Mouse (Mus musculus): Measurements from ENCODE around the gene Rfc4. TPM values are rescaled to one million over a fixed set of nuclear protein-coding genes. Genes with fewer than 3 reads are reported as not detected.

Rfc4 gene
- polyA plus RNA-seq (2014; fragmentation: Nextera tagmentation; extraction: Ambion mirVana): 235 and 245 TPM in 2 replicates

GRCm38 (mm10) chr16:23127673-23128375 is at the start of gene Rfc4:
Rfc4 (minus strand) TSS chr16:23127737.
- H3K9ac ChIP-seq (replicated peaks; ENCODE audit: low read length): peak within 1 kb of the TSS; percentile 94
- DNase-seq (ENCODE audit: low spot score): peak; percentile 94
- no peaks in the 10 kb centered on the region for H3K4me1 ChIP-seq (ENCODE audit: control insufficient read depth, insufficient read depth, low read length)
- peak within 1 kb of the TSS; percentile 87 for H3K27ac ChIP-seq (replicated peaks; ENCODE audit: low read depth, low read length)
- no peaks in the 10 kb centered on the region for H3K9me3 ChIP-seq (replicated peaks; ENCODE audit: control insufficient read depth, low read length)
- H3K4me2 ChIP-seq (ENCODE audit: low read depth, low read length): peak within 1 kb of the TSS; percentile 81
- no peaks in the 10 kb centered on the region; the same call in 1 of the 2 replicates for H3K36me3 ChIP-seq (replicated peaks; ENCODE audit: control insufficient read depth, insufficient read depth, low read depth, low read length)
- ATAC-seq (replicated peaks; ENCODE audit: insufficient number of reproducible peaks, low FRiP score, low TSS enrichment, low read depth): peak; percentile 93
- H3K27me3 ChIP-seq (ENCODE audit: control insufficient read depth, insufficient read depth, low read length): no peaks in the 10 kb centered on the region
- under 1% methylated on average over 51 of the region's 51 CpGs for WGBS
- H3K4me3 ChIP-seq (ENCODE audit: low read depth, low read length): peak within 1 kb of the TSS; percentile 76

GRCm38 (mm10) chr16:23175956-23176355 is 48.4 kb upstream of the Rfc4 start:
- 49% methylated on average over 3 of the region's 3 CpGs for WGBS
- H3K9ac ChIP-seq (replicated peaks; ENCODE audit: low read length): no peak overlapping the region
- DNase-seq (ENCODE audit: low spot score): no peak
- H3K9me3 ChIP-seq (replicated peaks; ENCODE audit: control insufficient read depth, low read length): no peaks in the 10 kb centered on the region
- no peak overlapping the region for H3K27ac ChIP-seq (replicated peaks; ENCODE audit: low read depth, low read length)
- no peaks in the 10 kb centered on the region for H3K4me1 ChIP-seq (ENCODE audit: control insufficient read depth, insufficient read depth, low read length)
- no peaks in the 10 kb centered on the region for H3K36me3 ChIP-seq (replicated peaks; ENCODE audit: control insufficient read depth, insufficient read depth, low read depth, low read length)
- H3K27me3 ChIP-seq (ENCODE audit: control insufficient read depth, insufficient read depth, low read length): no peaks in the 10 kb centered on the region
- ATAC-seq (replicated peaks; ENCODE audit: insufficient number of reproducible peaks, low FRiP score, low TSS enrichment, low read depth): no peak
- H3K4me2 ChIP-seq (ENCODE audit: low read depth, low read length): no peak overlapping the region
- H3K4me3 ChIP-seq (ENCODE audit: low read depth, low read length): no peak overlapping the region

GRCm38 (mm10) chr16:23174855-23175254 is 47.3 kb upstream of the Rfc4 start:
- H3K4me3 ChIP-seq (ENCODE audit: low read depth, low read length): no peak overlapping the region

GRCm38 (mm10) chr16:23173904-23174303 is 46.4 kb upstream of the Rfc4 start:
- H3K27ac ChIP-seq (replicated peaks; ENCODE audit: low read depth, low read length): no peak overlapping the region
- no peaks in the 10 kb centered on the region for H3K27me3 ChIP-seq (ENCODE audit: control insufficient read depth, insufficient read depth, low read length)
- 97% methylated on average over 5 of the region's 5 CpGs for WGBS
- ATAC-seq (replicated peaks; ENCODE audit: insufficient number of reproducible peaks, low FRiP score, low TSS enrichment, low read depth) (no peak), DNase-seq (ENCODE audit: low spot score) (no peak)
- no peaks in the 10 kb centered on the region for H3K9me3 ChIP-seq (replicated peaks; ENCODE audit: control insufficient read depth, low read length)
- H3K36me3 ChIP-seq (replicated peaks; ENCODE audit: control insufficient read depth, insufficient read depth, low read depth, low read length): no peaks in the 10 kb centered on the region
- no peak overlapping the region for H3K4me3 ChIP-seq (ENCODE audit: low read depth, low read length)
- no peak overlapping the region for H3K9ac ChIP-seq (replicated peaks; ENCODE audit: low read length)
- H3K4me1 ChIP-seq (ENCODE audit: control insufficient read depth, insufficient read depth, low read length): no peaks in the 10 kb centered on the region
- H3K4me2 ChIP-seq (ENCODE audit: low read depth, low read length): no peak overlapping the region

More at GRCm38 (mm10) chr16:23174855-23175254, 47.3 kb upstream of the Rfc4 start:
- Histone ChIP-seq H3K9ac (replicated peaks; ENCODE audit: low read length) (no peak overlapping the region), H3K36me3 (replicated peaks; ENCODE audit: control insufficient read depth, insufficient read depth, low read depth, low read length) (no peaks in the 10 kb centered on the region), H3K4me1 (ENCODE audit: control insufficient read depth, insufficient read depth, low read length) (no peaks in the 10 kb centered on the region), H3K27ac (replicated peaks; ENCODE audit: low read depth, low read length) (no peak overlapping the region), H3K9me3 (replicated peaks; ENCODE audit: control insufficient read depth, low read length) (no peaks in the 10 kb centered on the region), H3K27me3 (ENCODE audit: control insufficient read depth, insufficient read depth, low read length) (no peaks in the 10 kb centered on the region), H3K4me2 (ENCODE audit: low read depth, low read length) (no peak overlapping the region)
- ATAC-seq (replicated peaks; ENCODE audit: insufficient number of reproducible peaks, low FRiP score, low TSS enrichment, low read depth) (no peak), DNase-seq (ENCODE audit: low spot score) (no peak)
- WGBS: 91% methylated on average over 5 of the region's 5 CpGs

- no peak overlapping the region for H3K27ac ChIP-seq (replicated peaks; ENCODE audit: low read depth, low read length)
- ATAC-seq (replicated peaks; ENCODE audit: insufficient number of reproducible peaks, low FRiP score, low TSS enrichment, low read depth) (no peak), DNase-seq (ENCODE audit: low spot score) (no peak)
- H3K9ac ChIP-seq (replicated peaks; ENCODE audit: low read length): no peak overlapping the region
- H3K4me3 ChIP-seq (ENCODE audit: low read depth, low read length): no peak overlapping the region
- H3K27me3 ChIP-seq (ENCODE audit: control insufficient read depth, insufficient read depth, low read length): no peaks in the 10 kb centered on the region
- H3K4me1 ChIP-seq (ENCODE audit: control insufficient read depth, insufficient read depth, low read length): no peaks in the 10 kb centered on the region
- no peak overlapping the region for H3K4me2 ChIP-seq (ENCODE audit: low read depth, low read length)
- WGBS: 91% methylated on average over 3 of the region's 3 CpGs
- no peaks in the 10 kb centered on the region for H3K9me3 ChIP-seq (replicated peaks; ENCODE audit: control insufficient read depth, low read length)
- no peaks in the 10 kb centered on the region for H3K36me3 ChIP-seq (replicated peaks; ENCODE audit: control insufficient read depth, insufficient read depth, low read depth, low read length)
Observed at GRCm38 (mm10) chr16:23170813-23171212, 43.3 kb upstream of the Rfc4 start.

GRCm38 (mm10) chr16:23167079-23167478 is 39.5 kb upstream of the Rfc4 start:
- no peaks in the 10 kb centered on the region for H3K27me3 ChIP-seq (ENCODE audit: control insufficient read depth, insufficient read depth, low read length)
- no peak overlapping the region for H3K27ac ChIP-seq (replicated peaks; ENCODE audit: low read depth, low read length)
- no peak overlapping the region for H3K4me3 ChIP-seq (ENCODE audit: low read depth, low read length)
- DNase-seq (ENCODE audit: low spot score) (no peak), ATAC-seq (replicated peaks; ENCODE audit: insufficient number of reproducible peaks, low FRiP score, low TSS enrichment, low read depth) (no peak)
- 75% methylated on average over 5 of the region's 5 CpGs for WGBS
- H3K4me1 ChIP-seq (ENCODE audit: control insufficient read depth, insufficient read depth, low read length): no peaks in the 10 kb centered on the region
- no peaks in the 10 kb centered on the region for H3K9me3 ChIP-seq (replicated peaks; ENCODE audit: control insufficient read depth, low read length)
- H3K4me2 ChIP-seq (ENCODE audit: low read depth, low read length): no peak overlapping the region
- H3K9ac ChIP-seq (replicated peaks; ENCODE audit: low read length): no peak overlapping the region
- H3K36me3 ChIP-seq (replicated peaks; ENCODE audit: control insufficient read depth, insufficient read depth, low read depth, low read length): no peaks in the 10 kb centered on the region

- Histone ChIP-seq H3K27me3 (ENCODE audit: control insufficient read depth, insufficient read depth, low read length) (no peaks in the 10 kb centered on the region), H3K4me3 (ENCODE audit: low read depth, low read length) (no peak overlapping the region), H3K9ac (replicated peaks; ENCODE audit: low read length) (no peak overlapping the region), H3K4me1 (ENCODE audit: control insufficient read depth, insufficient read depth, low read length) (no peaks in the 10 kb centered on the region), H3K4me2 (ENCODE audit: low read depth, low read length) (no peak overlapping the region), H3K9me3 (replicated peaks; ENCODE audit: control insufficient read depth, low read length) (no peaks in the 10 kb centered on the region), H3K36me3 (replicated peaks; ENCODE audit: control insufficient read depth, insufficient read depth, low read depth, low read length) (no peaks in the 10 kb centered on the region), H3K27ac (replicated peaks; ENCODE audit: low read depth, low read length) (no peak overlapping the region)
- ATAC-seq (replicated peaks; ENCODE audit: insufficient number of reproducible peaks, low FRiP score, low TSS enrichment, low read depth) (no peak), DNase-seq (ENCODE audit: low spot score) (no peak)
- WGBS: 92% methylated on average over 1 of the region's 1 CpGs
Observed at GRCm38 (mm10) chr16:23166646-23167045, 39.1 kb upstream of the Rfc4 start.

GRCm38 (mm10) chr16:23165441-23165840 is 37.9 kb upstream of the Rfc4 start:
- 68% methylated on average over 9 of the region's 9 CpGs for WGBS

More at GRCm38 (mm10) chr16:23165441-23165840, 37.9 kb upstream of the Rfc4 start:
- H3K4me1 ChIP-seq (ENCODE audit: control insufficient read depth, insufficient read depth, low read length): no peaks in the 10 kb centered on the region
- ATAC-seq (replicated peaks; ENCODE audit: insufficient number of reproducible peaks, low FRiP score, low TSS enrichment, low read depth) (no peak), DNase-seq (ENCODE audit: low spot score) (peak; percentile 23)
- H3K4me2 ChIP-seq (ENCODE audit: low read depth, low read length): no peak overlapping the region
- no peak overlapping the region for H3K27ac ChIP-seq (replicated peaks; ENCODE audit: low read depth, low read length)
- no peak overlapping the region for H3K4me3 ChIP-seq (ENCODE audit: low read depth, low read length)
- no peak overlapping the region for H3K9ac ChIP-seq (replicated peaks; ENCODE audit: low read length)
- no peaks in the 10 kb centered on the region for H3K27me3 ChIP-seq (ENCODE audit: control insufficient read depth, insufficient read depth, low read length)
- H3K36me3 ChIP-seq (replicated peaks; ENCODE audit: control insufficient read depth, insufficient read depth, low read depth, low read length): no peaks in the 10 kb centered on the region
- H3K9me3 ChIP-seq (replicated peaks; ENCODE audit: control insufficient read depth, low read length): no peaks in the 10 kb centered on the region

Measured in embryonic facial prominence, embryonic 11.5 days (tissue).